Mouse (Mus musculus) stomach, embryonic 15.5 days (tissue): ENCODE results near the gene Frmd4b. TPM values are rescaled to one million over a fixed set of nuclear protein-coding genes. Genes with fewer than 3 reads are reported as not detected.

Experiments
- ATAC-seq: fragments of 200-750 bp; cut with Nextera tagmentation; 2 replicates; pipeline ENCODE4 v1.8.0; 2017; ENCODE audit warnings: low read depth, moderate number of reproducible peaks, moderate TSS enrichment; ENCODE audit not compliant: insufficient read depth, low FRiP score
- H3K27ac ChIP-seq: fragments of 300-500 bp; sonication (generic); 2 replicates; pipeline ENCODE4 v1.5.1; 2015; ENCODE audit warnings: mild to moderate bottlenecking, inconsistent platforms
- H3K27me3 ChIP-seq: fragments of 300-500 bp; sonication (generic); replicated peaks from 2 replicates; pipeline ENCODE4 v1.6.1; 2015; ENCODE audit warnings: inconsistent platforms
- H3K36me3 ChIP-seq: fragments of 300-500 bp; sonication (generic); 2 replicates; pipeline ENCODE4 v1.6.1; 2015; ENCODE audit warnings: inconsistent platforms
- H3K4me1 ChIP-seq: fragments of 300-500 bp; sonication (generic); 2 replicates; pipeline ENCODE4 v1.6.1; 2015; ENCODE audit warnings: inconsistent platforms
- H3K4me2 ChIP-seq: fragments of 300-500 bp; sonication (generic); 2 replicates; pipeline ENCODE4 v1.6.1; 2015; ENCODE audit warnings: mild to moderate bottlenecking, inconsistent platforms
- H3K4me3 ChIP-seq: fragments of 300-500 bp; sonication (generic); replicated peaks from 2 replicates; pipeline ENCODE4 v1.5.1; 2015; ENCODE audit warnings: inconsistent platforms
- H3K9ac ChIP-seq: fragments of 300-500 bp; sonication (generic); 2 replicates; pipeline ENCODE4 v1.6.1; 2015; ENCODE audit warnings: inconsistent platforms
- H3K9me3 ChIP-seq: fragments of 300-500 bp; sonication (generic); 2 replicates; pipeline ENCODE4 v1.6.1; 2016; ENCODE audit warnings: inconsistent platforms
- WGBS: fragments of 180-500 bp; shearing (Covaris S2); methylation state at CpG from one replicate; pipeline ENCODE4 v1.1.7; 2015; 5-methylcytosine and 5-hydroxymethylcytosine counted together
- polyA plus RNA-seq: library from polyadenylated mRNA; unstranded; fragments of >200 nt; fragmentation: Nextera tagmentation; extraction: Ambion mirVana; gene quantifications from 2 replicates; pipeline ENCODE4 v1.2.1, GENCODE M21; 2015

The Frmd4b gene
- polyA plus RNA-seq, 1 experiment from 2014 or later: 14.6 TPM

GRCm38 (mm10) chr6:97316716-97317115 is 300.6 kb downstream of the Frmd4b start:
- Histone ChIP-seq H3K4me2 (no peak overlapping the region), H3K27ac (no peak overlapping the region), H3K4me1 (no peaks in the 10 kb centered on the region), H3K4me3 (no peak overlapping the region), H3K27me3 (no peaks in the 10 kb centered on the region), H3K9ac (no peak overlapping the region), H3K9me3 (no peaks in the 10 kb centered on the region), H3K36me3 (no peaks in the 10 kb centered on the region)
- WGBS: 75% methylated on average over 1 of the region's 1 CpGs
- no peak for ATAC-seq

GRCm38 (mm10) chr6:97315311-97315710 is 302.0 kb downstream of the Frmd4b start:
- no peak for ATAC-seq
- H3K9ac ChIP-seq: no peak overlapping the region
- H3K27me3 ChIP-seq: no peaks in the 10 kb centered on the region
- H3K4me3 ChIP-seq: no peak overlapping the region
- WGBS: 53% methylated on average over 3 of the region's 3 CpGs
- H3K9me3 ChIP-seq: no peaks in the 10 kb centered on the region
- H3K27ac ChIP-seq: no peak overlapping the region; the same call in 1 of the 2 replicates
- H3K36me3 ChIP-seq: no peaks in the 10 kb centered on the region
- no peak overlapping the region for H3K4me2 ChIP-seq
- no peaks in the 10 kb centered on the region for H3K4me1 ChIP-seq

- 4% methylated on average over 3 of the region's 3 CpGs for WGBS
- no peak; the same call in 1 of the 2 replicates for ATAC-seq
- H3K4me1 ChIP-seq: no peaks in the 10 kb centered on the region
- H3K9ac ChIP-seq: no peak overlapping the region
- H3K27me3 ChIP-seq: no peaks in the 10 kb centered on the region
- no peaks in the 10 kb centered on the region for H3K36me3 ChIP-seq
- H3K4me3 ChIP-seq: peak overlapping the region; percentile 47
- peak overlapping the region; percentile 87 for H3K27ac ChIP-seq
- peak overlapping the region; percentile 84 for H3K4me2 ChIP-seq
- no peaks in the 10 kb centered on the region for H3K9me3 ChIP-seq
Observed at GRCm38 (mm10) chr6:97312545-97312939, 304.8 kb downstream of the Frmd4b start.

GRCm38 (mm10) chr6:97311599-97312544 is 305.5 kb downstream of the Frmd4b start:
- H3K27ac ChIP-seq: peak overlapping the region; percentile 87
- H3K9me3 ChIP-seq: no peaks in the 10 kb centered on the region
- 3% methylated on average over 33 of the region's 33 CpGs for WGBS
- H3K36me3 ChIP-seq: no peaks in the 10 kb centered on the region
- H3K27me3 ChIP-seq: no peaks in the 10 kb centered on the region
- ATAC-seq: peak; percentile 85
- peak overlapping the region; percentile 32 for H3K9ac ChIP-seq
- no peaks in the 10 kb centered on the region for H3K4me1 ChIP-seq
- peak overlapping the region; percentile 47 for H3K4me3 ChIP-seq
- H3K4me2 ChIP-seq: peak overlapping the region; percentile 84

GRCm38 (mm10) chr6:97310901-97311331 is 306.4 kb downstream of the Frmd4b start:
- H3K9ac ChIP-seq: peak overlapping the region; percentile 29; the same call in 1 of the 2 replicates
- H3K4me1 ChIP-seq: no peaks in the 10 kb centered on the region
- H3K4me2 ChIP-seq: peak overlapping the region; percentile 84
- H3K9me3 ChIP-seq: no peaks in the 10 kb centered on the region
- peak overlapping the region; percentile 47 for H3K4me3 ChIP-seq
- no peaks in the 10 kb centered on the region for H3K27me3 ChIP-seq
- H3K36me3 ChIP-seq: no peaks in the 10 kb centered on the region
- 32% methylated on average over 7 of the region's 7 CpGs for WGBS
- ATAC-seq: no peak
- H3K27ac ChIP-seq: peak overlapping the region; percentile 87

GRCm38 (mm10) chr6:97309161-97309560 is 308.2 kb downstream of the Frmd4b start:
- WGBS: 56% methylated on average over 6 of the region's 6 CpGs

GRCm38 (mm10) chr6:97308562-97308961 is 308.8 kb downstream of the Frmd4b start:
- Histone ChIP-seq H3K9me3 (no peaks in the 10 kb centered on the region), H3K4me2 (no peak overlapping the region), H3K4me3 (no peak overlapping the region), H3K27ac (no peak overlapping the region), H3K9ac (no peak overlapping the region), H3K36me3 (no peaks in the 10 kb centered on the region), H3K27me3 (no peaks in the 10 kb centered on the region), H3K4me1 (no peaks in the 10 kb centered on the region)
- no peak for ATAC-seq
- WGBS: 84% methylated on average over 6 of the region's 6 CpGs

More at GRCm38 (mm10) chr6:97309161-97309560, 308.2 kb downstream of the Frmd4b start:
- Histone ChIP-seq H3K4me3 (no peak overlapping the region), H3K4me1 (no peaks in the 10 kb centered on the region), H3K9ac (no peak overlapping the region), H3K27me3 (no peaks in the 10 kb centered on the region), H3K4me2 (no peak overlapping the region), H3K9me3 (no peaks in the 10 kb centered on the region), H3K27ac (no peak overlapping the region), H3K36me3 (no peaks in the 10 kb centered on the region)
- ATAC-seq: no peak

- no peaks in the 10 kb centered on the region for H3K36me3 ChIP-seq
- no peak overlapping the region for H3K9ac ChIP-seq
- H3K4me1 ChIP-seq: no peaks in the 10 kb centered on the region
- no peak overlapping the region for H3K4me3 ChIP-seq
- no peak overlapping the region for H3K4me2 ChIP-seq
- WGBS: 69% methylated on average over 8 of the region's 8 CpGs
- no peaks in the 10 kb centered on the region for H3K9me3 ChIP-seq
- no peak overlapping the region for H3K27ac ChIP-seq
- no peak for ATAC-seq
- H3K27me3 ChIP-seq: no peaks in the 10 kb centered on the region
Observed at GRCm38 (mm10) chr6:97307231-97307630, 310.1 kb downstream of the Frmd4b start.

- no peak overlapping the region for H3K4me3 ChIP-seq
- no peaks in the 10 kb centered on the region for H3K4me1 ChIP-seq
- H3K27me3 ChIP-seq: no peaks in the 10 kb centered on the region
- WGBS: 85% methylated on average over 11 of the region's 11 CpGs
- ATAC-seq: no peak
- H3K9me3 ChIP-seq: no peaks in the 10 kb centered on the region
- no peak overlapping the region for H3K4me2 ChIP-seq
- no peak overlapping the region for H3K9ac ChIP-seq
- no peak overlapping the region for H3K27ac ChIP-seq
- H3K36me3 ChIP-seq: no peaks in the 10 kb centered on the region
Observed at GRCm38 (mm10) chr6:97306351-97306750, 311.0 kb downstream of the Frmd4b start.

- H3K27ac ChIP-seq: no peak overlapping the region; the same call in 1 of the 2 replicates
- peak; percentile 35 for ATAC-seq
Observed at GRCm38 (mm10) chr6:97305491-97305890, 311.9 kb downstream of the Frmd4b start.

GRCm38 (mm10) chr6:97305010-97305409 is 312.3 kb downstream of the Frmd4b start:
- Histone ChIP-seq H3K27ac (no peak overlapping the region; the same call in 1 of the 2 replicates), H3K27me3 (no peaks in the 10 kb centered on the region), H3K36me3 (0 out of 2 replicates have a peak, but pooled peaks cover 3% of the 10 kb centered on the region), H3K4me1 (no peaks in the 10 kb centered on the region), H3K4me2 (no peak overlapping the region), H3K4me3 (no peak overlapping the region), H3K9ac (no peak overlapping the region), H3K9me3 (no peaks in the 10 kb centered on the region)
- ATAC-seq: no peak
- WGBS: 67% methylated on average over 11 of the region's 11 CpGs

More at GRCm38 (mm10) chr6:97305491-97305890, 311.9 kb downstream of the Frmd4b start:
- H3K36me3 ChIP-seq: no peaks in the 10 kb centered on the region
- WGBS: 63% methylated on average over 7 of the region's 7 CpGs
- no peak overlapping the region for H3K9ac ChIP-seq
- H3K4me2 ChIP-seq: no peak overlapping the region
- no peaks in the 10 kb centered on the region for H3K27me3 ChIP-seq
- no peaks in the 10 kb centered on the region for H3K4me1 ChIP-seq
- H3K4me3 ChIP-seq: no peak overlapping the region
- H3K9me3 ChIP-seq: no peaks in the 10 kb centered on the region
